Mouse (Mus musculus): ENCODE data around the gene Rab8b. TPM values are rescaled to one million over a fixed set of nuclear protein-coding genes. Genes with fewer than 3 reads are reported as not detected.
"Not testable (repeated sequence)": the region's sequence is repeated elsewhere in the genome, so short reads cannot be mapped to it uniquely, and the experiment has no call there.

Rab8b gene
- polyA plus RNA-seq, 1 experiment from 2014 or later: 26.9 TPM

GRCm38 (mm10) chr9:66876577-66876976 lies 42.9 kb downstream of the Rab8b start:
- 90% methylated on average over 5 of the region's 5 CpGs for WGBS
- no peaks in the 10 kb centered on the region for H3K27me3 ChIP-seq (ENCODE audit: control insufficient read depth, insufficient read depth, low read length)

GRCm38 (mm10) chr9:66874297-66874696 lies 45.2 kb downstream of the Rab8b start:
- H3K36me3 ChIP-seq (ENCODE audit: control insufficient read depth, insufficient read depth, low read length): no peaks in the 10 kb centered on the region
- H3K9ac ChIP-seq (ENCODE audit: low read length): no peak overlapping the region
- H3K27ac ChIP-seq (ENCODE audit: low read depth, low read length): no peak overlapping the region
- WGBS: 95% methylated on average over 5 of the region's 5 CpGs
- no peaks in the 10 kb centered on the region for H3K4me1 ChIP-seq (ENCODE audit: control insufficient read depth, insufficient read depth, low read length)
- no peak overlapping the region for H3K4me2 ChIP-seq (ENCODE audit: low read depth)
- no peaks in the 10 kb centered on the region for H3K9me3 ChIP-seq (ENCODE audit: control insufficient read depth, low read length)
- H3K27me3 ChIP-seq (ENCODE audit: control insufficient read depth, insufficient read depth, low read length): no peaks in the 10 kb centered on the region
- ATAC-seq (ENCODE audit: insufficient read depth, low FRiP score, low TSS enrichment) (no peak), DNase-seq (ENCODE audit: low spot score) (no peak)
- H3K4me3 ChIP-seq (ENCODE audit: low read depth, low read length): no peak overlapping the region

More at GRCm38 (mm10) chr9:66876577-66876976, 42.9 kb downstream of the Rab8b start:
- Histone ChIP-seq H3K4me2 (ENCODE audit: low read depth) (no peak overlapping the region), H3K9ac (ENCODE audit: low read length) (no peak overlapping the region), H3K4me1 (ENCODE audit: control insufficient read depth, insufficient read depth, low read length) (no peaks in the 10 kb centered on the region), H3K27ac (ENCODE audit: low read depth, low read length) (no peak overlapping the region), H3K36me3 (ENCODE audit: control insufficient read depth, insufficient read depth, low read length) (no peaks in the 10 kb centered on the region), H3K9me3 (ENCODE audit: control insufficient read depth, low read length) (no peaks in the 10 kb centered on the region), H3K4me3 (ENCODE audit: low read depth, low read length) (no peak overlapping the region)
- ATAC-seq (ENCODE audit: insufficient read depth, low FRiP score, low TSS enrichment) (no peak), DNase-seq (ENCODE audit: low spot score) (no peak)

- Histone ChIP-seq H3K4me1 (ENCODE audit: control insufficient read depth, insufficient read depth, low read length) (no peaks in the 10 kb centered on the region), H3K36me3 (ENCODE audit: control insufficient read depth, insufficient read depth, low read length) (no peaks in the 10 kb centered on the region), H3K27me3 (ENCODE audit: control insufficient read depth, insufficient read depth, low read length) (no peaks in the 10 kb centered on the region), H3K4me2 (ENCODE audit: low read depth) (no peak overlapping the region), H3K4me3 (ENCODE audit: low read depth, low read length) (no peak overlapping the region), H3K9me3 (ENCODE audit: control insufficient read depth, low read length) (no peaks in the 10 kb centered on the region), H3K27ac (ENCODE audit: low read depth, low read length) (no peak overlapping the region), H3K9ac (ENCODE audit: low read length) (no peak overlapping the region)
- DNase-seq (ENCODE audit: low spot score) (no peak), ATAC-seq (ENCODE audit: insufficient read depth, low FRiP score, low TSS enrichment) (no peak)
Observed at GRCm38 (mm10) chr9:66873531-66873930, 46.0 kb downstream of the Rab8b start.

GRCm38 (mm10) chr9:66873009-66873408 lies 46.5 kb downstream of the Rab8b start:
- not testable (repeated sequence) for H3K27ac ChIP-seq (ENCODE audit: low read depth, low read length); H3K36me3 ChIP-seq (ENCODE audit: control insufficient read depth, insufficient read depth, low read length); H3K4me1 ChIP-seq (ENCODE audit: control insufficient read depth, insufficient read depth, low read length); H3K9ac ChIP-seq (ENCODE audit: low read length); DNase-seq (ENCODE audit: low spot score); ATAC-seq (ENCODE audit: insufficient read depth, low FRiP score, low TSS enrichment); H3K27me3 ChIP-seq (ENCODE audit: control insufficient read depth, insufficient read depth, low read length); H3K4me3 ChIP-seq (ENCODE audit: low read depth, low read length); H3K4me2 ChIP-seq (ENCODE audit: low read depth); H3K9me3 ChIP-seq (ENCODE audit: control insufficient read depth, low read length)
- 86% methylated on average over 2 of the region's 2 CpGs for WGBS

- Histone ChIP-seq H3K27me3 (ENCODE audit: control insufficient read depth, insufficient read depth, low read length) (no peaks in the 10 kb centered on the region), H3K4me1 (ENCODE audit: control insufficient read depth, insufficient read depth, low read length) (no peaks in the 10 kb centered on the region), H3K4me2 (ENCODE audit: low read depth) (no peak overlapping the region), H3K27ac (ENCODE audit: low read depth, low read length) (no peak overlapping the region), H3K9ac (ENCODE audit: low read length) (no peak overlapping the region), H3K36me3 (ENCODE audit: control insufficient read depth, insufficient read depth, low read length) (no peaks in the 10 kb centered on the region), H3K4me3 (ENCODE audit: low read depth, low read length) (no peak overlapping the region), H3K9me3 (ENCODE audit: control insufficient read depth, low read length) (no peaks in the 10 kb centered on the region)
- DNase-seq (ENCODE audit: low spot score): no peak
- no peak for ATAC-seq (ENCODE audit: insufficient read depth, low FRiP score, low TSS enrichment)
- 89% methylated on average over 10 of the region's 10 CpGs for whole genome bisulfite sequencing
Observed at GRCm38 (mm10) chr9:66872015-66872727, 47.3 kb downstream of the Rab8b start.

- Histone ChIP-seq H3K9ac (ENCODE audit: low read length) (no peak overlapping the region), H3K36me3 (ENCODE audit: control insufficient read depth, insufficient read depth, low read length) (no peaks in the 10 kb centered on the region; the same call in 1 of the 2 replicates), H3K9me3 (ENCODE audit: control insufficient read depth, low read length) (no peaks in the 10 kb centered on the region), H3K27ac (ENCODE audit: low read depth, low read length) (no peak overlapping the region), H3K4me1 (ENCODE audit: control insufficient read depth, insufficient read depth, low read length) (no peaks in the 10 kb centered on the region), H3K27me3 (ENCODE audit: control insufficient read depth, insufficient read depth, low read length) (no peaks in the 10 kb centered on the region), H3K4me3 (ENCODE audit: low read depth, low read length) (no peak overlapping the region), H3K4me2 (ENCODE audit: low read depth) (no peak overlapping the region)
- ATAC-seq (ENCODE audit: insufficient read depth, low FRiP score, low TSS enrichment): no peak
- DNase-seq (ENCODE audit: low spot score): no peak
- 71% methylated on average over 3 of the region's 3 CpGs for WGBS
Observed at GRCm38 (mm10) chr9:66864708-66865107, 54.8 kb downstream of the Rab8b start.

GRCm38 (mm10) chr9:66863456-66863855 lies 56.0 kb downstream of the Rab8b start:
- ATAC-seq (ENCODE audit: insufficient read depth, low FRiP score, low TSS enrichment): no peak
- WGBS: 60% methylated on average over 3 of the region's 3 CpGs
- H3K27ac ChIP-seq (ENCODE audit: low read depth, low read length): no peak overlapping the region

GRCm38 (mm10) chr9:66862202-66862601 lies 57.3 kb downstream of the Rab8b start:
- 91% methylated on average over 4 of the region's 4 CpGs for WGBS
- Histone ChIP-seq H3K4me2 (ENCODE audit: low read depth) (no peak overlapping the region), H3K9ac (ENCODE audit: low read length) (no peak overlapping the region), H3K4me1 (ENCODE audit: control insufficient read depth, insufficient read depth, low read length) (no peaks in the 10 kb centered on the region), H3K27me3 (ENCODE audit: control insufficient read depth, insufficient read depth, low read length) (no peaks in the 10 kb centered on the region), H3K4me3 (ENCODE audit: low read depth, low read length) (no peak overlapping the region), H3K27ac (ENCODE audit: low read depth, low read length) (no peak overlapping the region), H3K9me3 (ENCODE audit: control insufficient read depth, low read length) (no peaks in the 10 kb centered on the region), H3K36me3 (ENCODE audit: control insufficient read depth, insufficient read depth, low read length) (no peaks in the 10 kb centered on the region; the same call in 1 of the 2 replicates)
- DNase-seq (ENCODE audit: low spot score) (no peak), ATAC-seq (ENCODE audit: insufficient read depth, low FRiP score, low TSS enrichment) (no peak)

More at GRCm38 (mm10) chr9:66863456-66863855, 56.0 kb downstream of the Rab8b start:
- Histone ChIP-seq H3K9me3 (ENCODE audit: control insufficient read depth, low read length) (no peaks in the 10 kb centered on the region), H3K36me3 (ENCODE audit: control insufficient read depth, insufficient read depth, low read length) (no peaks in the 10 kb centered on the region; the same call in 1 of the 2 replicates), H3K4me2 (ENCODE audit: low read depth) (no peak overlapping the region), H3K4me3 (ENCODE audit: low read depth, low read length) (no peak overlapping the region), H3K9ac (ENCODE audit: low read length) (no peak overlapping the region), H3K4me1 (ENCODE audit: control insufficient read depth, insufficient read depth, low read length) (no peaks in the 10 kb centered on the region), H3K27me3 (ENCODE audit: control insufficient read depth, insufficient read depth, low read length) (no peaks in the 10 kb centered on the region)
- no peak for DNase-seq (ENCODE audit: low spot score)

- Histone ChIP-seq H3K36me3 (ENCODE audit: control insufficient read depth, insufficient read depth, low read length) (no peaks in the 10 kb centered on the region; the same call in 1 of the 2 replicates), H3K9ac (ENCODE audit: low read length) (no peak overlapping the region), H3K27ac (ENCODE audit: low read depth, low read length) (no peak overlapping the region), H3K27me3 (ENCODE audit: control insufficient read depth, insufficient read depth, low read length) (no peaks in the 10 kb centered on the region), H3K9me3 (ENCODE audit: control insufficient read depth, low read length) (no peaks in the 10 kb centered on the region), H3K4me2 (ENCODE audit: low read depth) (no peak overlapping the region), H3K4me3 (ENCODE audit: low read depth, low read length) (no peak overlapping the region), H3K4me1 (ENCODE audit: control insufficient read depth, insufficient read depth, low read length) (no peaks in the 10 kb centered on the region)
- DNase-seq (ENCODE audit: low spot score) (no peak), ATAC-seq (ENCODE audit: insufficient read depth, low FRiP score, low TSS enrichment) (no peak)
- 84% methylated on average over 5 of the region's 5 CpGs for WGBS
Observed at GRCm38 (mm10) chr9:66861104-66861767, 58.3 kb downstream of the Rab8b start.
